Mouse (Mus musculus): Measurements from ENCODE around the gene Sost. TPM values are rescaled to one million over a fixed set of nuclear protein-coding genes. Genes with fewer than 3 reads are reported as not detected.

Gene Sost
- total RNA-seq, 2 experiments from 2014 or later, result not detected

DNA sequence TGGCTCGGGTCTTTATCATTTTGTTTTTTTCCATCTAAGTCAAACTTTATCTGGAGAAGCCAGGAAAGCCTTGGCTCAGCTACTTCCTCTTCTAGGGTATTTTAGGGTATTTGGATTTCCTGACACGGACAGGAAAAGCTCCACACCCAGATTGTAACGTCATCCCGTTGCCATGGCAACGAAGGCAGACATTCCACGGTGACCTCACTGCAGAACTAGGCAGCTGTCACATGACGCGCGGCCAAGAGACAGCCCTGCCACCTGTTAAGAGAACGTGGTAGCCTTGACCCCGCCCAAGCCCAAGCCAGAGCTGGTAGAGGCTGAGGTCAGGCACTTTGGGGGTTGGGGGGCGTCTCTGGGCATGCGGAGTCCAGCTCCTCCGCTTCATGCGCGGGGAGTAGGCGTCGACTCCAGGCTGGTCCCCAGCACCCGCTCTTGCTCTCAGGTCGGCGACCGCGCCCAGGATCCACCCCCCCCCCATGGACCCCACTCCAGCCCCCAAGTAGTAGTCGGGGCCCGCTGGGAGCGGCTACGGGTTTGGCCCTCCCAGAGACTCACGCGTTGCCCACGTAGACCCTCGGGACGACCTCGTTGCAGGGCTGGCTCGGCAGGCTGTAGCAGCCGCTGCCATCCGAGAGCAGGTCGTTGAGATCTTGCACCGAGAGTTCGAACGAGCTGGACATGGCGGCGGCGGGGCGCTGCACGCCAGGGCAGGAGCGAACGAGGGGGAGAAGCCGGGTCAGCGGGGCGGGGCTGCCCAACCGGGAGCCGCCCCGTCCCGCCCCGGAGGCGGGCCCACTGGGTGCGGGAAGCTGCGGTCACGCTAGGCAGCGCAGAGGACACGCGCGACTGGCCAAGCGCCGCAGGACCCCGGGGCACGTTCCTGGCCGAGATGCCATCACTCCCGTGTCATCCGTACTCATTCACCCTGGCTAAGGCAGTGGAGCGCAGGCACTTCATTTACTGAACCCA lies 17.5 kb upstream of the Sost start, which contains the start of gene Cfap97d1:
Gene Cfap97d1 (plus strand): TSS at position 226 of the 972 bp plus-strand sequence.
- ATAC-seq (replicated peaks; ENCODE audit: poor library complexity, severe bottlenecking), result peak; percentile 76

DNA sequence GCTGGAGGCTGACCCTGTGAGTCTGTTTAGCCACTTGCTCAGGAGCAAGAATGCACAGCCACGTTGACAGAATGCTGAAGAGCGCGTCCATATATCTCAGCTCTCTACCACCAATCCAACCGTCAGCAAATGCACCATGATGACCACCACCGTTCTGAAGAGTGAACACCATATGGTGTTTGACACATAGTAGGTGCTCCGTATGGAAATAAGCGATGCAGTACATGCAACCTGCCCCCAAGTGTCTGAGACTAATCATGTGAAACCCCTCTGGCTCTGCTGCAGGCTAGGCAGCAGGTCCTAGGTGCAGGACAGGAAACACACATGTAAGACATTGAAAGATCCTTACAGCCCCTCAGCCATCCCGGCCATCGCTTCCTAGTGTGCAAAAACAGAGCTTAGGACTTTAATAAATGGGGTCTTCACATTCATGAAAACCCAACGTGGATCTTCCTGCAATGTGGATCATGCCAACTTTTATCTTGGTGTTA lies 16.7 kb upstream of the Sost start:
- no peak for ATAC-seq (replicated peaks; ENCODE audit: poor library complexity, severe bottlenecking)

DNA sequence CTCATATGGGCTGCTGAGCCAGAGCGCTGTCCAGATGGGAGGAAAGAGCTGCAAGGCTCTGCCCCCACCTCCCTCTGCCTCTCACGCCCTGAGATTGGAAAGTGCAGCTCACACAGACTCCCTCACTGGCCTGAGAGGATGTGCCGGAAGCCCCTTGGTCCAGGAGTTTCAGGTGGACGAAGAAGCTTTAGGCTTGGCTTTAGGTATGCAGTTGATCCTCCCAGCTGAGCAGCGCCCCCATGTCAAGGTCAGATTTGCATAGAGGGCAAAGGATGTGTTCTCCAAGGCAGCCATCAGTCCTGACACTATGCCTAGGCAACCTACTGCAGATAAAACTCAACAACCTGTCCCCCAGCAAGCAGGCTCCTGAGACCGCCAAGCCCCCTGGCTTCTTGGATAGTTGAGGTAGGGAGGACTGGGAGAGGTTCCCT lies 16.2 kb upstream of the Sost start:
- ATAC-seq (replicated peaks; ENCODE audit: poor library complexity, severe bottlenecking), result no peak

DNA sequence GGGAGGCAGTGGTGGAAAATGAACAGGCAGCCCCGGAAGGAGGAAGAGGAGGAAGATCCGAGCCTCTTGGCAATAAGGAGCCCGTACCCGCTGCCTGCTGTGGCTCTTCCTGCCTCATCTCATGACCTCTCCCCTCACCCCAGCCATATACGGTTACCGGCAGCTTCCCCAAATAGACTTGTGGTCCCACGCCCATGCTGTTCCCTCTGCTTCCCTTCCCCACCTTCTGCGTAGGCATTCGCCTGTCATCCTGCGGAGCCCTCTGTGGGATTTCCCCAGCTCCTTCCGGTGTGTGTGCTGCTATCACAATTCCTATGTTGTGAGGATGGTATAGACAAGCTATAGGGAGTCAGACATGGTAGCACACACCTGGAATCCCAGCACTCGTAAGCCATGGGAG lies 15.0 kb upstream of the Sost start:
- ATAC-seq (replicated peaks; ENCODE audit: poor library complexity, severe bottlenecking), result peak; percentile 66

DNA sequence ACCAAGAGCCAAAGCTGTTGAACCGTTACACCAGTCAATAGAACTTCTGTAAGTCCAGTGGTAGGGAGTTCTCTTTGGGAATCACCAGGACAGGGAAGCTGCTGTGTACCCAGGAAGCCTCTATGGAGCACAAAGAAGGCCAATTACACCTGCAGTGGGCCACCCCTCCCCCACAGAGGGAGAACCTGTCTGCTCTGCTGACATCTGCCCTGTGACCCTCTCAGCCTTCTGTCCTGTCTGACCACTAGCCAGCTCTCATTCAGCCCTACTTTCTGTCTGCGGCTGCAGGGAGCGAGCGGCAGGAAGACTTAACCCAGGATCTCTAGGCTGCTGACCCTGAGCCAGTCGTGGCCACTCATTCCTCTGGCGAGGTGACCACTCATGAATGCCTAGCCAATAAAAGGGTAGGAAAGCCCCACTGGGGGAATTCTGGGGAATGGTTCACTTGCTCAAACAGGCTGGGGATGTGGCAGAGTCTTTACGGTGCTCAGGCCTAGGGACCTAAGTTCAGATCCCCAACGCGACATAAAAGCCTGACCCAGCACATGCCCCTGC lies 13.9 kb upstream of the Sost start:
- ATAC-seq (replicated peaks; ENCODE audit: poor library complexity, severe bottlenecking), result no peak

DNA sequence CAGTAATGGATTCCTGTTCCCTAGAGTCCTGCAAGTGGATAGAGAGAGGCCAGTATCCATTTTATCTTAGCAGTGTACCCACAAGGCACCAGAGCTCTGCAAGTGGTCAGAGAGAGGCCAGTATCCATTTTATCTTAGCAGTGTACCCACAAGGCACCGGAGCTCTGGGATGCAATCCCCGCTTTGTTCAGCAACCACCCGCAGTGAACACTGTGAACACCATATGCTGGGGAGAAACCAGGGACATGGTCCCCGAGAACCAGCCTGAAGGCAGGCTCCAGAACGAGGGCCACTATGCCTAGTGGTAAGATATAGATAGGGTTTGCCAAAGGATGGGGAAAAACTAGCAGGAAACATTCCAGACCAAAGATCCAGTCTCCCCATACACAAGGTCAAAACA lies 12.3 kb upstream of the Sost start:
- no peak for ATAC-seq (replicated peaks; ENCODE audit: poor library complexity, severe bottlenecking)

DNA sequence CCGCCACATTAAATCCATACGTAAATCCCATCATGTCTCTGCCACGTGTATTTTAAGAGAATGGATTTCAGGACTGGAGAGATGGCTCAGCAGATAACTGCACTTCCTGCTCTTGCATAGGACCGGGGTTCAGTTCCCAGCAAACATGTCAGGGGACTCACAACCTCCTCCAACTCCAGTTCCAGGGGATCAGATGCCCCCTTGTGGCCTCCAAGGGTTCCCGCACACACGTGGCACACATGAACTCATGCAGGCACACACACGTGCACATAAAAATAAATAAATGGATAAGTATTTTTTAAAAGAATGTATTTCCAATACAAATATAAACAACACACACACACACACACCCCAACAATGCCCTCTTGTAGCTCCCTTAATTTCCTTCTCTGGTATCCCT lies 10.1 kb upstream of the Sost start:
- ATAC-seq (replicated peaks; ENCODE audit: poor library complexity, severe bottlenecking), result no peak

DNA sequence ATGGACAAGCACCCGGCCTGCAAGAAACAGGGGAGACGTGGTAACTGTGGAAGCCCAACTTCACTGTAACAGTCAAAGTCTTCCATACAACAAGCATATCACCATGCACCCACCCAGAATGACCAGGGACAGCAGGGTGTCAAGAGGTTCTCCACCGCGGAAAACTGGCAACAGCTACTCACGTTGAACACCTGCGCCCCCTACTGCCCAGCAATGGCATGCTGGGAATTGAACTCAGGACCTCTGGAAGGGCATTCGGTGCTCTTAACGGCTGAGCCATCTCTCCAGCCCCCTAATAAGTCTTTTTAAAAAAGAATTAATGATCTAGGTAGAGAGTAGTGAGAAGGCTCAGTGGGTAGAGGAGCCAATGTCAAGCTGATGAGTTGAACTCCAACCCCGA lies 8.1 kb upstream of the Sost start:
- ATAC-seq (replicated peaks; ENCODE audit: poor library complexity, severe bottlenecking), result no peak

DNA sequence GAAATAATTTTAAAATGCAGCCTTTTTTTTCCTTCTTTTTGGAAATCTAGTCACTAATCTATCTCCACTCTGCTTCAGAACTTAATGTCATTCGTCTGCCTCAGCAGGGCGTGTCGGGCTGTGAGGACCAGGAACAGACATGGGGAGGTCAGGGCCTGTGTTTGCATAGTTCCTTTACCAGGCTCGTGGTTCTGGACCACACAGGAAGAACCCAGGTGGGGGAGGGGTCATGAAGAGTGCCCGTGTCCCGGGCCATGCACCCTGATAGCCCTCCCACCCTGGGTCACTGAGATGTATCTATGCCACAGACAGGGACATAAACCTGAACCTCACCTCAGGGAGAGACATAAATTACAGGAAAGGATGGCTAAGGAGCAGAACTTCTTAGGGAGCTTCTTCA lies 7.4 kb upstream of the Sost start:
- ATAC-seq (replicated peaks; ENCODE audit: poor library complexity, severe bottlenecking), result no peak

DNA sequence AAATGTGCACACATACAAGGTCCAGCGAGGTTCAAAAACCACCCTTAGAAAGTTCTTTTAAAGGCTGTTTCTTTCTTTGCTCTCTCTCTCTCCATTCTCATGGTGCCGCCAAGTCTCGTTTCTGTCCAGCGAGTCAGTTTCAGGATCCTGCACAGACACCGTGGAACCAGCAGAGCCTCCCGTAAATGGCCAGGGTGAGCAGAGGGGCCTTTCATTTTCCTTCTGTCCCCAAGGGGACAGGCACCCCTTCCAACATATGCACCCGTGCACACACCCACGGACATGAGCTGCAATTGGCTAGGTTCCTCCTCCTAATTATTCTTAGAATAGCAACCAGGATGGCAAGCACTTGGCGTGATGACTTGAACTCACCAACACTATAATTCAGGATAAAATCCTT lies 6.7 kb upstream of the Sost start:
- ATAC-seq (replicated peaks; ENCODE audit: poor library complexity, severe bottlenecking), result no peak

DNA sequence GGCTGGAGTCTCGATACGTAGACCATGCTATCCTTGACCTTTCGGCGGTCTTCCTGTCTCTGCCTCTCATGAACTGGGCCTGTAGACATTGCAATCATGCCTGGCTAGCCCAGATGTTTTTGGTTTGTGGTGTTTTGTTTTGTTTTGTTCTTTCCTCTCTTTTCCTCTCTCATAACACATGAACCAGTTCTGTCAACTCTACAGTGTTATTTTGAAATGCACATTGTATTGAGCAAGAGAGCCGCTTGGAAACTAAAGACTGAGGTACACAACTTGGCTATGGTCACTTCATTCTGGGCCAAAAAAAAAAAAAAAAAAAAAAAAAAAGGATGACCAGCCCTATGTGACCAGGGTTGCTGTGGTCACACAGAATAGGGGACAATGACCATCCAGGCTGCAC lies 5.8 kb upstream of the Sost start:
- peak; percentile 41 for ATAC-seq (replicated peaks; ENCODE audit: poor library complexity, severe bottlenecking)

DNA sequence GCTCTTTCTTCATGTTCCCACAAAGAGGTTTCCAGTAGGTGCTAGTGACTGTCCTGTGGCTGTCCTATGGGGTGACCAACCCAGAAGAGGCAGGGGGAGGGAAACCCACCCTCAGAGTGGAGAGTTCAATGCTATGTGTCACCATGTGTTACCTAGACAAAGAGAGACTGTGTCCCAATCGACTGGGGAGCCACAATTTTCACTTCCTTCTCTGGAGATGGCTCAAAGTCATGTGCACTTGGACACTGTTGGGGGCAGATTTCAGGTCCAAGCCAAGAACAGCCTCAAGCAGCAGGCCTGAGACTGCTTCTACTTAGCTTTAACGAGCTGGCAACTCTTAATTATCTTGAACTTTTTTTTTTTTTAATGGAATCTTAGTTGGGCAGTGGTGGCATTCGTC lies 5.3 kb upstream of the Sost start:
- ATAC-seq (replicated peaks; ENCODE audit: poor library complexity, severe bottlenecking), result peak; percentile 83

DNA sequence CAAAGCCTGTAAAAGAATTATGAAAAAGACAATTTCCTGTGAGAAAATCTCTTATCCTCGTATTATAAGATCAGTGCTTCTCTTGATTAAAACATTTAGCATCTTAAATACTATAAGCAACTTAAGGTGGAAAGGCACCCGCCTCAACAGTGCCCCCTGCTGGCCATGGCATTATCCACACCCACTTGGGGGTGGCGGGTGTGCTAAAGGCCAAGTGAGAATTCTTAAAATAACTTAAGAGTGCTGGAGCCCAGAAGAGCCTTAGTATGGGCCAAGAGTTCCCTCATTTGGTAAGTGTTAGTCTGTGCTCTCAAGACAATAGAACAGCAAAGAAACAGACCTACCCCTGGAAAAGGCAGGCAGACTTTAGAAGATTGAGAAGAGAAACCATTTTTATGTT lies 4.6 kb upstream of the Sost start:
- no peak for ATAC-seq (replicated peaks; ENCODE audit: poor library complexity, severe bottlenecking)

DNA sequence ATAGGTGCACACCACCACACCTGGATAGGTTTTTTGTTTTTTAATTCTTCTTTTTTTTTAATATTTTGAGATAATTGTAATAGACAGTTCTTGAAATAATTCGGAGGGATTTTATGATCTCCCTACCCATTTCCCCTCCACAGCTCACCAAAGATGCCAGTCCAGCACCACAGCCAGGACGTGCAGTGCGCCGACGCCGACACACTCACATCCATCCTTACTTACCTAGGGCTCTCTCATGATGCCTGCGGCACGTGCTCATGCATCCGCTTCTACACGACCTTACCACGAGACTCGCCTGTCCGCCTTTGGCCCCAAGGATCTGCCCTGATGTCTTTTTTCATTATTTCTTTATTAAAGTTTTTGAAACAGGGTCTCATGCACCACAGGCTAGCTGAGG lies 3.0 kb upstream of the Sost start:
- no peak for ATAC-seq (replicated peaks; ENCODE audit: poor library complexity, severe bottlenecking)

DNA sequence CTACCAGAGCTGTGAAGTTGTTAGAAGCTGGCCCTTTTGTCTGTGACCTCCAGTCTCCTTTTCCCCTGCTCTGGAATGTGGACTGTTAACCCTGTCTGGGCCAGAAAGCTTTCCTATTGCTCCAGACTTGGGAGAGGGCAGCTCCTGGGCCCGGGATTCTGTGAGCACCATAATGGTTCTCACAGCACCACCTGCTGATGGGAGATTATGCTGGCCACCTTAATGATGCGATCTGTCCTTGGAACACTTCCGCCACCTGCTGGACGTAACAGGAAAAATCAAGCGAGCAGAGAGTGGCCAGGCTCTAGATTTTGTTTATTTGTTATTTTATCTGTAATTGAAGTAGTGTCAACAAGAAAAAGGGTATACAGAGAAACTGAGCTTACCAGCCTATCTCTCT lies 2.0 kb upstream of the Sost start:
- peak; percentile 55 for ATAC-seq (replicated peaks; ENCODE audit: poor library complexity, severe bottlenecking)

DNA sequence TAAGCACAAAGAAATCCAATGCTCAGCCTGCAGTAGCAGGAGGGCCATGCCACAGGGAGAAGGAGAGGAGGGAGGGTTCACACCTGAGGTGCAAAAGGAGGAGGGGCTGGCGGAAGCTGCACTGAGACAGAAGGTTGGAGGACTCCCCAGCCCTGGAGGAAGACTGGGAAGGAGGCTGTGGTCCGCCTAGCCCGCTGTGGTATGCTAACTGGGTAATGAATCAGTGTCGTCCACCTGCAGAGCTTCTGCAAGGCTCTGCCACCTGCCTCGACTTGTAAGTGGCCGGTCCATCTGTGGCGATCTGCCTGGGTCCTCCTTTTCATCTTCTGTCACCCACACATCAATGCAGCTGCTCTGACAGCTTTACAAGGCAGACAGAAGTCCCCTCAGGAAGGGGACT lies 1.5 kb upstream of the Sost start:
- no peak for ATAC-seq (replicated peaks; ENCODE audit: poor library complexity, severe bottlenecking)

DNA sequence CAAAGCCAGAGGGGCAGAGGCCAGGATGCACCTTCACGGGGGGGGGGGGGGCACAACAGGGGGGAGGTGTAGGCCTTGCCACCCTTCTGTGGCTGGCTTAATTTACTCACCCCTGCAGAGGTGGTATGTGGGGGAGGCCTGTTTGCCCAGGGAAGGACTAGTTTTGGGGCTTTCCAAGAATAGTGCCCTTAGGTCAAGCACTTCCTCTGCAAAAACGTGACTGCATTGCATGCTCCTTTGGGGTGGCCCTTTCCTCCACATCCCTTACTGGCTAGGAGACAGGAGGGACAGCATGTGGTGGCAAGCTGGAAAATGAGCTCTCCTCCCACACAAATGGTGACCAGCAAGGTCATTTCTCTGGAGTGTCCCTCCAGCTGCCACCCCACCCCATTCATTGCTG lies 1.3 kb downstream of the Sost start:
- ATAC-seq (replicated peaks; ENCODE audit: poor library complexity, severe bottlenecking), result no peak

DNA sequence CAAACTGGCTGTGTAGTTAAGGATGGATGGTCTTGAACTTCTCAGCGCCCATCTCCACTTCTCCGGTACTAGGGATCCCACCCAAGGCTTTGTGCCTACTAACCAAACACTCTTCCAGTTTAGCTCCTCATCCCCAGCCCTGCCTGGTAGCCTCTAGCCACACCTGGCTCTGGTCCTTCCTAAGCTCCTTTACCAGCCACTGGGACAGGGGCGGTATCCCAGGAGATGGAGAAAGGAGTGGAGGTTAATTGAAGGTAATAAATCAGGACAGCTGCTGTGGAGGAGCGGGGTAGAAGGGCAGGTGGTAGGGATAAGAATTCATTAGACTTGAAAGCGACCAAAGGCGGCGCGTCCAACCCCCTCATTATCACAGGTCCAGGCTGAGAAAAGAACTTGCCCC lies 2.2 kb downstream of the Sost start:
- ATAC-seq (replicated peaks; ENCODE audit: poor library complexity, severe bottlenecking), result no peak

DNA sequence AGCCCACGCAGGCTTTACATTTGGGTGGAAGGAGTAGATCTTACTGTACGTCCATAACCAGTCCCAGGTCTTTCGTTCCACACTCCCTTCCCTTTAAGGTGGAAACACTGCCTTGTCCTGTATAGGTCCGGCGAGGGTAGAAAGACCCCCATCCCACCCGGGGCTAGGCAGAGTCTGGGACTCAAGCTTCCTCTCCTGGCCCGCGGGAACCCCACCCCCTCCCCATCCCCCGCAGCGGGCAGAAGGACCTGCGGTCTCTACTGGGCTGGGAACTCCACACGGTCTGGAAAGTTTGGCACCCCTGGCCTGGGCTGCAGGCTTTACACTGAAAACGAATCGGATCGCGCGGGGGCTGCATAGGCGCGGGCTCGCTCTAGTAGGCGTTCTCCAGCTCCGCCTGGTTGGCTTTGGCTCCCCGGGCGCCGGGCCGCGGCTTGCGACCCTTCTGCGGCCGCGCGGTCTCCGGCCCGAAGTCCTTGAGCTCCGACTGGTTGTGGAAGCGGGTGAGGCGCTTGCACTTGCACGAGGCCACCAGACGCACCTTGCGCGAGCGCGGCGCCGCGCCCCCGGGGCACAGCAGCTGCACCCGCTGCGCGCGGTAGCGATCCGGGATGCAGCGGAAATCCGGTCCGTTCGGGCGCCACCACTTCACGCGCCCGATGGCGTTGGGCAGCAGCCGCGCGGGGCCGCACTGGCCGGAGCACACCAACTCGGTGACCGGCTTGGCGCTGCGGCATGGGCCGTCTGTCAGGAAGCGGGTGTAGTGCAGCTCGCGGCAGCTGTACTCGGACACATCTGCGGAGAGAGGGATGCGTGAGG lies 3.1 kb downstream of the Sost start:
- peak; percentile 18 for ATAC-seq (replicated peaks; ENCODE audit: poor library complexity, severe bottlenecking)

DNA sequence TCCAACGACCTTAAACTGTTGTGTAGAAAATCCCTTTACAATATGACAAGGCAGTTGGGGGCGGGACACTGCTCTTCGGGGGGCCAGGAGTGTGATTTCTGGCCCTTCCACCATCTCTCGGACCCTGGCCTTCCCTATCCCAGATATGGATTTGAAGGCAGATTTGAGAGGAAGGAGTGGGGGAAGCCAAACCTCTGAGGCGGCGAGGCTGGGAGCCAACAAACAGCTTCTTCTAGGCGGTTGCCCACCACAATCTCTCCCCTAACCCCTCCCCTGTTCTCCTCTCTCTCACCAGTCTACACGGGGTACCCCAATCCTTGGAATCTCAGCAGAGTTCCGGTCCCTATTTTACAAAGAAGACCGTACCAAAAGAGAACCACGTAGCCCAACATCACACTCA lies 3.8 kb downstream of the Sost start:
- no peak for ATAC-seq (replicated peaks; ENCODE audit: poor library complexity, severe bottlenecking)

DNA sequence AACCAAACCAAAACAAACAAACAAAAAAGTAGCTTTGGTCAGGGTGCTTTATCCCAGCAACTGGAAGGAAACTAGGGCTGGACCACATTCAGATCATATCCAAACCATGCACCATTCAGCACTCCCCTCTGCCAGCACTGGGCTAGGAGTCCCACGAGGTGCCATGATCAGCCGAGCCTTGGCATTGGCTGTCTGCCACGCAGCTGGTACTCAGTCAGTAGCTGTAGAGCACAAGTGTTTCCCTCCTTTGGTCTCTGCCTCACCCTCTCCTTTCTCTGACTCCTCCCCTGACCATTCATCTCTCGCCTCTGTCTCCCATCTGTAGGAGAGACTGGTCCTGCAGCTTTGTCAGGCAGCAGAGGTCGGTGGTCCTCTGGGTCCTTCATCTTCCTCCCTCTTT lies 9.3 kb downstream of the Sost start:
- no peak for ATAC-seq (replicated peaks; ENCODE audit: poor library complexity, severe bottlenecking)
